Mouse (Mus musculus) cortical plate, adult 2 months (tissue): ENCODE results near the gene Fgd6. TPM values are rescaled to one million over a fixed set of nuclear protein-coding genes. Genes with fewer than 3 reads are reported as not detected.

Experiments used
- H3K27ac ChIP-seq: fragments of 200-500 bp; 2 replicates; pipeline ENCODE4 v1.5.1; 2012; ENCODE audit warnings: low read length, control low read depth, inconsistent platforms; ENCODE audit not compliant: insufficient read depth
- H3K4me1 ChIP-seq: fragments of 200-500 bp; 2 replicates; pipeline ENCODE4 v1.6.1; 2011; ENCODE audit warnings: low read length; ENCODE audit not compliant: control insufficient read depth, insufficient read depth
- H3K4me3 ChIP-seq: fragments of 200-500 bp; 2 replicates; pipeline ENCODE4 v1.5.1; 2011; ENCODE audit warnings: mild to moderate bottlenecking, low read length, control low read depth; ENCODE audit not compliant: insufficient read depth
- CTCF ChIP-seq: fragments of 200-500 bp; IDR thresholded peaks from 2 replicates; pipeline ENCODE4 v1.5.1; 2011; ENCODE audit warnings: mild to moderate bottlenecking, control low read depth, low read length; ENCODE audit not compliant: insufficient read depth; ENCODE audit errors: extremely low read depth
- POLR2A ChIP-seq: fragments of 200-500 bp; IDR thresholded peaks from 2 replicates; pipeline ENCODE4 v1.6.1; 2011; ENCODE audit warnings: mild to moderate bottlenecking, low read length, control low read depth; ENCODE audit not compliant: insufficient read depth; ENCODE audit errors: extremely low read depth
- polyA plus RNA-seq: library from polyadenylated mRNA; depleted of rRNA; stranded (reverse); fragments of >200 nt; gene quantifications from 2 replicates; pipeline ENCODE4 v1.2.3, GENCODE M21; 2012

The Fgd6 gene
- polyA plus RNA-seq, 1 experiment: 5.8 TPM

DNA sequence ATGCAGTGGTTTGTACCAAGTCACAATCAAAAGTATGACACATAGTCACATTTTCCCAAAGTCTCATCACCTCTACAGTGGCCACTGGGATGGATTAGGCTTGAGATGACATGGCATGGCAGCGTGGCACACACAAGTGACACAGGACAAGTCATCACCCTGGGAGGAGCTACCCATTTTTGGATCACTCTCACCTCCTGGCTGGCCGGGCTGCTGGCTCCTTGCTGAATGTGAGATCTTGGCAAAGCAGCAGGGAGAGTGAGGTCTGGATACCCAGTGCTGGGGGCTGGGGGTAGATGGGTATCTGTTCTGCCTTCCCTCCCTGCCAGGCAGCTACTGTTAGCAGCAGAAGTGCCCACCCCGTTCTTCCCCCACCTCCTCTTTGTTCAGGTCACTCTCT lies 31.1 kb downstream of the Fgd6 start:
- Histone ChIP-seq H3K27ac (peak overlapping the region; percentile 74; the same call in 1 of the 2 replicates), H3K4me1 (no peaks in the 10 kb centered on the region), H3K4me3 (no peak overlapping the region)
- TF ChIP-seq POLR2A (no peak), CTCF (no peak)

DNA sequence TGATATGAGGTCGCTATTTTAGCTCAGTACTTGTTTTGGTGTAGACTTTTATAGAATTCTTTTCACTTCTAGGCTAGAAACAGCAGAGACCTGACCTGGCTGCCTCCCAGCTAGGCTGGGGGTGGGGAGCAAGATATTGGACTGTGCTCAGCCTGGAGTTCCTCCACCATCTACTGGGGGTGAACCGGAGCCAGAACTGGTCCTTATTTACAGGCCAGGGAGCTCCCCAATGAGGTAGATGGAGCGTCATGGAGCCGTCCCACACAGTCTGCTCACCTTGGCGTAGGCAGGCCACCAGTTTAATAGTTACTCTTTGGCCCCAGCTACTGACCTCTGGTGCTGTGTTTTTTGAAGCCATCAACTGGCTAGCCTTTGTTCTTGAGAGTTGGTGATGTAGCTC lies 32.9 kb downstream of the Fgd6 start:
- Histone ChIP-seq H3K4me1 (no peaks in the 10 kb centered on the region), H3K27ac (no peak overlapping the region)
- TF ChIP-seq CTCF: no peak

DNA sequence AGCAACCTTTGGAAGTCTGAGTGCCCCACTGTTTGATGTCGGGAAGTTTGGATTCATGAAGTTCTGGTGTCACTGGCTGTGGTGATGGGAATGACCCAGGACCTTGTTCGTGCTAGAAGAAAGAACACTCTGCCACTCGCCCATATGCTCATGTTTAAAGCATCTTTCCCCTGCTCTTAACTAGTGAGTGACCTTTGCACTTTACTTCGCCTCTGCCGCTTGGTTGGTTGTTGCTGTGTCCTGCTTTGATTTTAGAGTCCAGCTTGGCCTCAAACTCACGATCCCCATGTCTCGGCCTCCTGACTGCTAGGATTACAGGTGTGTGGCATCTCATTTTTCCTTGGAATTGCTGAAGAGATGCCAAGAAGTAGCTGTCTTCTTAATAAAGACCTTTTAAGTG lies 35.8 kb downstream of the Fgd6 start:
- no peak overlapping the region for H3K27ac ChIP-seq
- no peak overlapping the region for H3K4me3 ChIP-seq
- no peak for TF ChIP-seq POLR2A
- no peaks in the 10 kb centered on the region for H3K4me1 ChIP-seq

More for the DNA sequence above, 32.9 kb downstream of the Fgd6 start:
- H3K4me3 ChIP-seq: no peak overlapping the region

DNA sequence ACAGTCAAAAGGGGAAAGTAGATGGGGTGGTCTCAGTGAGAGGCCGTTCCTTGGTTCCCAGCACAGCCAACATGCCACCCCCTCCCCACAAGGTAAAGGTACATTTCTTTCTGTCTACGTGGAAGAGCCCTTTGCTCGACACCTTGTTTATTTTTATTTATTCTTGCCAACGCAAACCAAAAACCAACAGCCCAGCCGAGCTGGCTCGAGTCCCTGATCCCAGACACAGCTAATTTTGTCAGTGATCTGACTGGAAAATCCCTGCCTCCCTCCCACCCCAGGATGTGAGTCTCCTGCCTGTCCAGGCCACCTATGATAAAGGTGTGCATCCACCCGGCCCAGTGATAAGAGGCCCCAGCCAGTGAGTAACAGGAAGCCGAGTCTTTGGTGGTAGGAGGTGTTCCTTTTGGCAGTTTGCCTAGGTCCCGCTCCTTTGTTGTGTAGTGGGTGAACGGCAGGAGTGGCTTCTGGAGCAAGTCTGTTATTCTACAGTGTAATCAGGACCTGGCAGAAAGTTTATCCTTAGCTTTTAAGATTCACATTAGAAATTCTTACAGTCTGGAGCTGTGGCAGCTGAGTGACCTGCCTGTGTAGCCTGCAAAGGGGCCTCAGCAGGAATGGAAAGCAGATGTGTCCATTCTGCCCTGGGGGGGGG lies 36.6 kb downstream of the Fgd6 start:
- Histone ChIP-seq H3K27ac (no peak overlapping the region), H3K4me3 (no peak overlapping the region), H3K4me1 (no peaks in the 10 kb centered on the region; the same call in 1 of the 2 replicates)
- TF ChIP-seq CTCF: no peak
- no peak for TF ChIP-seq POLR2A

DNA sequence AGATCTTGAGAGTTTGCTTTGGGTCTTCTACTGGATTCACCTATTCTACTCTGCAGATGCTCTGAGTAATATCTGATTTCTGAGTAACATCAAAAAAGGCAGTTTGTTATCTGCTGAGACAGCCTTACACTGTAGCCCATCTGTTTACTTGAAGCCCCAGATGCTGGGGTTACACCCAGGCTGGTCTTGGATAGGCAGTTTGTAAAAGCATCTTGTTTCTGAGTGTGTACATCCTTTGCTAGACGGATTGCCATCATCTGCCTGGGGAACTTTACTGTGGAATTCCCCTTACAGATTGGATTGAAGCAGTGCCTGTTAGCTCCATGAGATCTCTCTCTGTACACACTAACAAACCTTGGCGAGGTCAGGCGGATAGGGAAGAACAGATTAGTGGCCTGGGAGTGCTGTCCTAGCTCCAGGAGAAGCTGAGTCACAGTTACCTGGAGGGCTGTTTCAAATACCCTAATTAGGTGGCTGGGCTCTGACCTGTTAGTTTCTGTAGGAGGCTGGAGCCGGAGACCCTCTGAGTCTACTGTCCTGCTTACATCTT lies 37.2 kb downstream of the Fgd6 start:
- no peak for TF ChIP-seq POLR2A
- no peak for TF ChIP-seq CTCF
- no peak overlapping the region for H3K27ac ChIP-seq

DNA sequence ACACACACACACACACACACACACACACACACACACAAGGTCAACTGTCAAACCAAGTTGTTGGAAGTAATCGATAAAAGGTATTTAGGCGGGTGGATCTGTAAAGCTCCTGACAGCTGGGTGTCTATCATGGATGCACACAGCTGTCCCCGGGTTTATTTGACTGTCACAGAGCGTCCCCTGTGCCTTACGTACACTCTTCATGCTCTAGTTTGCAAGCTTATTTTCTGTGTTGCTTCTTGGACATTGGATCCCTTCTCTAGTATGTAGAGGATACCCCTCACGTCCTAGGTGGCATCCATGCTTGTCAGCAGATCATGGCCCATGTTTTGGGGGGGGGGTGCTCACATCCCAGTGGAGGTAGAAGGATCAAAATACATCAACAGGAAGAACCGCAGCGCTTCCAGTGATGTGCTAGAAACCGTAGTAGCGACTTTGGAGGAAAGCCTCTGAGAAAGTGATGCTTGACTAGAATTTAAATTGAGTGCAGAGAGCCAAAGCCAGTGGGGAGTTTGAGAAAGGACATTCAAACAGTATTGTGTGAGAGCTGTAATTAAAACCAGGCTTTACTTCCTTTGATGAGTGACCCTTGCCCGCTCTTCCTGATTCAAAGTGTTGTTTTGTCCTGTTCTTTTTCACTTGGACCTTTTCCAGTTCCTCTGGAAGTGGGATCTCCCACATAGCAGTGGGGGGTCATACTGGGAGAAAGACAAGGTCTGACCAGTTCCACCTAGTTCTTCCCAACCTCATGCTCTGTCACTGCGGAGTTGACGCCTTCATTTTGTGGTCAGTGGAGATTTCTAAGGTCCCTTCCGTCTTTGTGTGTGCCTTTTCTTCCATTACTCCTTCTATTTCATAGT lies 41.4 kb downstream of the Fgd6 start:
- peaks cover 2% of the 10 kb centered on the region; the same call in 1 of the 2 replicates for H3K4me1 ChIP-seq
- no peak overlapping the region for H3K4me3 ChIP-seq
- peak overlapping the region; percentile 93 for H3K27ac ChIP-seq
- TF ChIP-seq CTCF: no peak

More for the DNA sequence above, 37.2 kb downstream of the Fgd6 start:
- Histone ChIP-seq H3K4me3 (no peak overlapping the region), H3K4me1 (no peaks in the 10 kb centered on the region; the same call in 1 of the 2 replicates)

DNA sequence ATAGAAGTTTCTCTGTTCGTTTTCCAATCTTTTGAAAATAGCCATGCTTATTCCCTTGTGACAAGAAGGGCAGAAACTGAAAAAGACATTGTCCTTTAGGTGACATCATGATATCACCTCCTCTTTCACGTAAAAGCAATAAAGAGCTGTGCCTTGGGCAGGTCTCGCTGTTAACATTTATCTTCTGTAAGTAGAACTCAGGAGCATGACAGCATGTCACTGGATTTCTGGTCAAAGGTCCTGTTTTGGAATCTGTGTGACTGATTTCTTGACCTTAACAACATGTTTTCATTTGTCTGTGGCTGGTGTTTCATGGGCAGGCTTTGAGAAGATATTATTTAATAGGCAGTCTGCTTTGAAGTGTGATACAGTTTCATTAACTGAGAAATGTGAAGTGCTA lies 44.9 kb downstream of the Fgd6 start:
- no peak overlapping the region for H3K4me3 ChIP-seq
- H3K4me1 ChIP-seq: peaks cover 5% of the 10 kb centered on the region; the same call in 1 of the 2 replicates
- no peak overlapping the region for H3K27ac ChIP-seq
- TF ChIP-seq CTCF (no peak), POLR2A (no peak)

DNA sequence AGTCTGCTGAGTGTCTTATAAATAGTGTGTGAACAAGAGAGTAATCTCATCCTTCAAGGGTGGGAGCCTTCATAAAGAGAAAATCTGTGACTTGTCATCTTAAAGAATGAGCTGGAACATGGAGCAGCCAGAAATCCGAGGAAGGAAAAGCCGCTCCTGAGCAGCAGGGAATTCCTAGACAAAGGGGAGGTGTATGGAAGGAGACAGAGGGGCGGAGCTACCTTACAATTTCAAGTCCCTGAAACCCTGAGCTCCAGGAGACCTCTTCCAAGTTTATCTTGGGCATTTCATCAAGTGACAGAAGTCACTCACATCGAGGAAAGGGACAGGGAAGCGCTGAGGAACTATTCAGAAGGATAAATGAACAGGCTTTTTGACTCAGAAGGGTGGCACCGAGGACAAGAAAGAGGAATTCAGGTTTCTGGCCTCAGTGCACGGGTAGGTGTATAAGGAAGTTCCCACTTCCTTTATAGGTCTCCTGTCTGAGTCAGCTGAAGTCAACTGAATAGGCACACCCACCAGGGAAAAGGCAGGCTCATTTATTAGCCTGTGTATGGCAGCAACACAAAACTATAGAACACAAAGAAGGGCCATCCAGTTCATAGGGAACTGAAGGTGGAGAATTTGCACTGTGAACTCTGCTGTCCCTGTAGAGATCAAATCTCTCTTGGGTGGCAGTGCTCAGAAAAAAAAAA lies 46.4 kb downstream of the Fgd6 start:
- no peak overlapping the region for H3K27ac ChIP-seq
- TF ChIP-seq POLR2A (no peak), CTCF (no peak)
- no peak overlapping the region for H3K4me3 ChIP-seq
- peaks cover 8% of the 10 kb centered on the region; the same call in 1 of the 2 replicates for H3K4me1 ChIP-seq

DNA sequence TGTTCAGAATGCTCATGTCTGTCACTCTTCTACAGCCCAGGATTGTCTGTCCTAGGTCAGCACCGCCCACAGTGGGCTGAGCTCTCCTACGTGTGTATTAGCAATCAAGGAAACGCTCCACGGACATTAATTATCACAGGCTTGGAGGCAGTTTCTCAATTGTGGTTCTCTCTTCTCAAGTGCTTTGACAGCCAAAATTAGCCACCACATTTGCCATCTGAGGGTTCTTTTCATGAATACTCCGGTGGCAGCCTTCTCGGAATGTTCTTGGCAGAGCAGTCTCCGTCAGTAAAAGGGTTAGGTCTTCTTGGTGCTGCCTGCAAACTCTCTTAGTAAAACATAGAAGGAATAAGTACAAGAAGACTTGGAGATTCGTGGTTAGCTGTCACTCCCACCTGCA lies 50.5 kb downstream of the Fgd6 start:
- no peak overlapping the region for H3K27ac ChIP-seq
- no peak overlapping the region for H3K4me3 ChIP-seq
- TF ChIP-seq POLR2A (no peak), CTCF (no peak)
- peaks cover 8% of the 10 kb centered on the region; the same call in 1 of the 2 replicates for H3K4me1 ChIP-seq
